Mouse (Mus musculus) testis, adult 2 months (tissue): ENCODE data around the gene Tmem52b.

ENCODE experiments used
- CTCF ChIP-seq: fragments of 200-500 bp; IDR thresholded peaks from 2 replicates; pipeline ENCODE4 v1.5.1; 2012; ENCODE audit warnings: low read depth, mild to moderate bottlenecking, inconsistent platforms, low read length, moderate library complexity; ENCODE audit not compliant: control insufficient read depth, insufficient read depth, insufficient replicate concordance
- POLR2A ChIP-seq: fragments of 200-500 bp; IDR thresholded peaks from 2 replicates; pipeline ENCODE4 v1.6.1; 2012; ENCODE audit warnings: low read depth, mild to moderate bottlenecking, inconsistent platforms, low read length, moderate library complexity; ENCODE audit not compliant: control insufficient read depth

- TF ChIP-seq CTCF (no peak), POLR2A (no peak)
Observed at GRCm38 (mm10) chr6:129507024-129507423, 5.3 kb upstream of the Tmem52b start, which contains the start of gene Olr1.
